Mouse (Mus musculus) olfactory bulb, adult 2 months (tissue): ENCODE data around the gene Slc7a10. TPM values are rescaled to one million over a fixed set of nuclear protein-coding genes. Genes with fewer than 3 reads are reported as not detected.

Source experiments
- H3K27ac ChIP-seq: fragments of 200-500 bp; 2 replicates; pipeline ENCODE4 v1.5.1; 2012; ENCODE audit warnings: low read depth, low read length; ENCODE audit not compliant: insufficient read depth
- H3K4me1 ChIP-seq: fragments of 200-500 bp; 2 replicates; pipeline ENCODE4 v1.6.1; 2012; ENCODE audit warnings: low read length; ENCODE audit not compliant: control insufficient read depth, insufficient read depth
- H3K4me3 ChIP-seq: fragments of 200-500 bp; 2 replicates; pipeline ENCODE4 v1.5.1; 2012; ENCODE audit warnings: mild to moderate bottlenecking, low read depth, low read length, moderate library complexity; ENCODE audit not compliant: insufficient read depth
- CTCF ChIP-seq: fragments of 200-500 bp; IDR thresholded peaks from 2 replicates; pipeline ENCODE4 v1.5.1; 2012; ENCODE audit warnings: low read depth, mild to moderate bottlenecking, low read length, moderate library complexity; ENCODE audit not compliant: insufficient read depth
- POLR2A ChIP-seq: fragments of 200-500 bp; IDR thresholded peaks from 2 replicates; pipeline ENCODE4 v1.6.1; 2012; ENCODE audit warnings: mild to moderate bottlenecking, low read depth, low read length, moderate library complexity; ENCODE audit not compliant: insufficient read depth
- WGBS: fragments of 180-500 bp; shearing (Covaris S2); methylation state at CpG from one replicate; pipeline ENCODE4 v1.1.7; 2018; 5-methylcytosine and 5-hydroxymethylcytosine counted together
- polyA plus RNA-seq: library from polyadenylated mRNA; stranded (reverse); fragments of >200 nt; gene quantifications from 2 replicates; pipeline ENCODE4 v1.2.4, GENCODE M21; 2012; ENCODE audit warnings: low replicate concordance; ENCODE audit not compliant: missing spikeins, insufficient read depth, insufficient read length

The Slc7a10 gene
- polyA plus RNA-seq, 1 experiment = not detected

DNA sequence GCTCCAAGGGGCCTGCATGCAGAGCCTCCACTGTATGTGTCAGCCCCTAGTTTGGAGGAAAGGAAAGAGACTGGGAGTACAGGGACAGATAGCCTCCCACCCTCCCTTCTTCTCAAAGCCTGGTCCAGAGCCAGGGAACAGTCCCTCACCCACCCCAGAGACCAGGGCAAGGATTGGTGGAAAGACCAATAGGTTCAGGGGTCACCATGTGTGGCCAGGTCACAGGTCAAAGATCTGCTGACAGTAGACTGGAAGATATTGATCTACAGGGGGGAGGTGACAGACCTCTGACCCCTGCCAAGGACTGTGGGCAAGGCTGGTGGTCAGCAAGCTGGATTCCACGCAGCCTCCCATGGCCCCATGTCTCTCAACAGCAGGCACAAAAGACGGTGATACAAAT is 18.3 kb upstream of the Slc7a10 start:
- H3K4me1 ChIP-seq = peaks cover 5% of the 10 kb centered on the region; the same call in 1 of the 2 replicates
- H3K4me3 ChIP-seq = no peak overlapping the region
- TF ChIP-seq POLR2A = no peak
- TF ChIP-seq CTCF = no peak
- 89% methylated on average over 2 of the region's 2 CpGs for WGBS
- H3K27ac ChIP-seq = no peak overlapping the region

DNA sequence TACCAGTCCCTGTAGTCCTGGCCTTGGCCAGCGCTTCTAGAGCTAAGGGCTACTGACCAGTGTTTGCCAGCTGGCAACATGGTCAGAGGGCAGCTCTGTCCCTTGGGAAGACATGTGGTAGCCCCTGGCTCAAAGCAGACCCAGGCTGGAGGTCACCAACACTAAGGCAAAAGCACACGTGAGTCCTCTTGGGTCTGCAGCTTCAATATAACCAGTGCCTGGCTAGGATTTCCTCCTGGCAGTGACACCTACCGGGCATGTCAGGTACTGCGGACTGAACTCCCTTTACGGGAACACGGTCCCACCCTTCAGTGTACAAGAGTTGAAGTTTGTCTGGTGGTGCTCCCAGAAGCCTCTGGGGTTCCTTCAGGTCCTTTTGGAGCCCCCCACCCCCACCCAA is 16.8 kb upstream of the Slc7a10 start:
- Histone ChIP-seq H3K4me3 (no peak overlapping the region), H3K4me1 (no peaks in the 10 kb centered on the region), H3K27ac (no peak overlapping the region)
- TF ChIP-seq POLR2A (no peak), CTCF (peak; percentile 66)
- WGBS = 14% methylated on average over 6 of the region's 6 CpGs

DNA sequence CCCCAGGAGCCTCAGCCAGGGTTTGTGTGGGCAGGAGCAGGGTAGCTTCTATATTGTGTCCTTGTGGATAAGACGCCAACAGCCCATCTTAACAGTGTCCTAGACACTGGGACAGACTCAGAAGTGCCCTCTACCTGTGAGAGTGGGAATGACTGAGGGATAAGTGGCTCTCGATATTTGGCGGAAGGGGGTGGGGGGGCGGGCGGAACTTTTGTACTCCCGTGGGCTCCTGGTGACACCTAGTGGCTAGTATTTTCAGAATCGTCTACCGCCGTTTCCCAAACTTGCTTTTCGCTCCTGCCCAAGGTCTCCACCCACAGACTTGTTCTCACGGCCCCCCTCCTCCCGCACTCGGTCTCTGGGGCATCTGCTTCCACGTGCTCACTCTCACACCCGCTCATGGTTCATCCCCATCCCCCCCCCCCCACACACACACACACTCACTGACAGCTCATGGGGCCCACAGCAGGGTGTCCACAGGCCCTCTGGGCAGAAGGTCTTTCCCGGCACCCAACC is 14.3 kb upstream of the Slc7a10 start:
- WGBS = 5% methylated on average over 16 of the region's 16 CpGs
- no peaks in the 10 kb centered on the region for H3K4me1 ChIP-seq
- no peak overlapping the region for H3K4me3 ChIP-seq
- TF ChIP-seq CTCF (no peak), POLR2A (no peak)
- no peak overlapping the region for H3K27ac ChIP-seq

DNA sequence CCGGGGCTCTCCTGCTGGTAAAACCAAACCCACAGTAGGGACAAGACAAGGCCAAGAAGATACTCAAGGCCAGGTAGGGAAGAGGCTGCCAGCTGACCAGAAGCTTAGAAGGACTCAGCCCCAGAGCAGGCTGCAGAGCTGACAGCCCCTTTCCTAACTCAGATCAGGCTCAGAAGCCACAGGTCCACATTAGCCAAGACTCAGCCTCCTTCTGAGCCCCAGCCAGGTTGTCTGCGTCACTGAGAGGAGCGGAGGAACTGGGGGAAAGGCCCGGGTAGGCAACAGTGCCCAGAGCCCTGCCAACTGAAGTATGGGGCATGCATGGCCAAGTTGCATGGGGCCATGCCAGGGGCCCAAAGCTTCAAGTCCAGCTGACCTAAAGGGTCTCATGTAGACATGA is 13.7 kb upstream of the Slc7a10 start:
- H3K27ac ChIP-seq = no peak overlapping the region
- no peaks in the 10 kb centered on the region for H3K4me1 ChIP-seq
- no peak overlapping the region for H3K4me3 ChIP-seq
- 59% methylated on average over 4 of the region's 4 CpGs for WGBS
- no peak for TF ChIP-seq POLR2A
- TF ChIP-seq CTCF = no peak

DNA sequence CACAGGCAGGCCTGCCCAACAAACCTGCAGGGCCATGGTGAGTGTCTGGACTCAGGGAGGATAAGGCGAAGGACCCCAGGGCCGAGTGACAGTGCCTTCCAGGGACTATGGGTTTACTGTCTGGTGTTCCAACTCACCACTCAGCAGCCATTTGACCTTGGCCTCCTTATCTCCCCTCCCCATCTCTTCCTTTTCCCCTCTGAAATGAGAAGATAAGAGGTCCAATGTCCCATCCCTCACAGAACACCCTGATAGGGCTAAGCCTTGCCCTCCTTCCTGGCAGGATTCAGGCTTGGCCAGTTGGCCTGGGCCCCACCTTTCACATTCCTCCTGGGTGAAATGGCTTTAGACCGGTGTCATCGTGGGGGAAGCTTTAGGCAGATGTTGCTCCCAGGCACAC is 10.7 kb upstream of the Slc7a10 start:
- Histone ChIP-seq H3K4me3 (no peak overlapping the region), H3K4me1 (no peaks in the 10 kb centered on the region), H3K27ac (no peak overlapping the region)
- TF ChIP-seq POLR2A (no peak), CTCF (no peak)
- WGBS = 92% methylated on average over 4 of the region's 4 CpGs

DNA sequence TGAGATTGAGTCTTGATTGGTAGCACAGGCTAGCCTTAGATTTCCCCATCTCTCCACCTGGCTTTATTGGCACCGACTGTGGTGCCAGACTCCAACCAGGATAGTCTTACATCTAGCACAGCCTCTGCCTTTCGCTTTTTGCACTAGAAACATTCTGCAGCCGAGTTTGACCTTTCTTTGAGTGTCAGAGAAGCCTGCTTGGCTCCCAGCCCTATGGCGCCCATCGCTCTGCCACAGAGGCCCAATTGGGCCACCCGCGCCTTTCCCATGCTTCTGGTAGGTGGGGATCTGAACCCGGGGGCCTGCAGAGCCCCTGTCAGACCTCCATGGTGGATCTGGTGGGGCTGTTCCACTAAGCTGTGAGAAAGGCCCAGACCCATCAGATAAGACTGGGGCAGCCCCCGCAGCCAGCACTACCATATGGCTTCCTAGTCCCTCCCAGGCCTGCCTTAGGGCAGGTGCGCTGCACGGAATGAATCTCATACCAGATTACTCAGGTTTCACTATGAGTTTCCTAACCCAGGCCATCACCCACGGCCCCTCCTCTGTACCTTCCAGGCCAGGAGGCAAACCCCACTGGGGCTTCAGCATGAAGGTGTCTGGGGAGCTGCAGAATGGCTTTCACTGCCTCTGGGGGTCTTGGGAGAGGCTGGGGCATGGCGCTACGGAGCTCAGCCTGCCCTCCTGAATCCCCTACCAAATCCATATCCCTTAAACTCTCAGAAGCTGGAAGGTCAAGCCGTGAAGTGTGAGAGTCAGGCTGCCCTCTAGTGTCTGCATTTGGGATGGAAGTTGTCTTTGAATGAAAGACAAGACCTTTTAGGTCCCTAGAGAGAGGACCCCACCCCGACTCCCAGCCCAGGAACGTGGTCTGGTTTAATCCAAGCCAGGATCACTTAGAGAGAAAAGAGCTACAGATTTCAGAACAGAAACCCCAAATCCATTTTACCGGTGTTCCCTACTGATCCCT is 9.5 kb upstream of the Slc7a10 start:
- Histone ChIP-seq H3K27ac (no peak overlapping the region), H3K4me3 (no peak overlapping the region), H3K4me1 (no peaks in the 10 kb centered on the region)
- WGBS = 54% methylated on average over 18 of the region's 18 CpGs
- TF ChIP-seq CTCF (no peak), POLR2A (no peak)

DNA sequence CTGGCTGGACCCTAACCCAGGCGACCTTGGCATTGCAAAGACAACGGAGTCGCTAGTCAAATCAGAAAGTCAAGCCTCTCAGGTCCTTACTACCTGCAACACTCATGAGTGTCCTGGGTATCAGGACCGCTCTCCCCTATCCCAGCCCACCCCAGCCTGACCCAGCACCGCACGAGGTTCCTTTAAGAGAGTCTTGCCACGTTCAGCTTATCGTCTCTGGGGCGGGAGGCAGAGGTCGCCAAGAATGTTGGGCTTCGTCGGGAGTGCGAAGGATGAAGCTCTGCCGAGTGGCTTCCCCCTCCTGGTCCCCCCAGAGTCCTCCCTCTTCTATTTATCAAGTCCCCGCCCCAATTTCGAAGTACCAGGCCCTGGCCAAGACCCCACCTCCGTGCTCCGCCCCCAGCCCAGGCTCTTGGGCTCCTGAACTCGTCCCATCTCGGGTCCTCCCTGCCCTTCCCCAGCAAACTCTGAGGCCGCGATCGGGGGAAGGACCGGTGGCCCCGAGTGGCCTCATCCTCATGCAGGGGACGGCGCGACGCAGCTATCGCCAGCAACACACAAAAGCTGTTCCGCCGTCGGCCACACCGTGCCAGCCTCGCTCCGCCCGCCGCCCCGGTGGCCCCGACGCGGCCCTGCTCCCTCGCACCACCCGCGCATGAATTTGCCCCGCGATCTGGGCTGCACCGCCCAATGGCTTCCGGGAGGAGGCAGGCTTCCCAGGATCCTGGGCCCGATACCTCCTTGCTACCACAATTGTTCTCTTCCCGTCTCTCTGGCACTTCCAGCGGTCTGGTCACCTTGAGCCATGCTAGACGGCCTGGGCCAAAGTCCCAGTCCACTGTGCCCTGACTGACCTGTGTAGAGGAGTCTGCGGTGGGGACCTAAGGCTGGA is 1.1 kb upstream of the Slc7a10 start:
- no peak for TF ChIP-seq POLR2A
- no peak for TF ChIP-seq CTCF
- Histone ChIP-seq H3K4me1 (peaks cover 18% of the 10 kb centered on the region), H3K27ac (no peak overlapping the region), H3K4me3 (peak overlapping the region; percentile 20)
- WGBS = 5% methylated on average over 54 of the region's 54 CpGs

DNA sequence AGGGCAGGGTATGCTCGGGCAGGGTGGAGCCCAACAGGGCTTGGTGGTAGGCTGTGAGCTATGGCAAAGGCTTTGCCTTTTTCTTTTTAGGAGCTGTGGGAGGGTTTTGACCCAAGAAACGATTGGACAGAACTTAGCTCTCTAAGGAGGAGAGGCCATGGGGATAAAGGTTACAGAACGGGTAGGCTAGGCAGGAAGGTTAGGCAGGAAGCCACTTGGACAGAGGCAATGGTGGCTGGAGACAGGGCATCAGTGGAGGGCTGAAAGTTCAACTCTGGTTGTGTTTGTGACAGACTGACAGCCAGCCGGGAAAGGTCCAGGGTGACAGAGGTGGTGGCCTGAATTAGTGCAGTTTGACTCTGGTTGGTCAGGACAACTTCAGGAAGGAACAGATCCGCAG is 3.5 kb downstream of the Slc7a10 start:
- no peak overlapping the region for H3K27ac ChIP-seq
- peaks cover 16% of the 10 kb centered on the region for H3K4me1 ChIP-seq
- 77% methylated on average over 5 of the region's 5 CpGs for whole genome bisulfite sequencing
- no peak overlapping the region for H3K4me3 ChIP-seq
- TF ChIP-seq CTCF (no peak), POLR2A (no peak)

DNA sequence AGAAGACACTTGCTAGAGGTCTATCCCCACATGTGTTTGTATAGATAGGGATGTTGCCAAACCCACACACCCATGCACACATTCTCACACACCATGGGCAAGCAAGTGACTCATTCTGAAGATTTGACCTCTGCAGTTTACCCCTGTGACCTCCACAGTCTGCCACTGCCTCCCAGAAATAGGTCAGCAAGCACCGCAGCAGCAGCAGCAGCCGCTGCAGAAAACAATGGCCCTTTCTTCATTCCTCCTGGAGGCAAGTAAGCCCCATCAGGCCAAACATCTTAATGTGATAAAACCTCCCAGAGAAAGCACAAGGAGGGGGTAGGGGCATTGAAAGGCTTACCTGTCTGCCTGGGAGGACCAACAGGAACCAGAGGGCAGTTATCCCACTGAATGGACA is 5.1 kb downstream of the Slc7a10 start:
- Histone ChIP-seq H3K27ac (no peak overlapping the region), H3K4me3 (no peak overlapping the region), H3K4me1 (peaks cover 2% of the 10 kb centered on the region)
- 48% methylated on average over 2 of the region's 2 CpGs for WGBS
- TF ChIP-seq CTCF (no peak), POLR2A (no peak)
